Mouse (Mus musculus) fibroblast of lung, adult 2 months (primary cell): ENCODE results near the gene Dapk3.
A peak's percentile ranks its signal among the peaks of the same experiment; 100 is the strongest.
"Not testable (repeated sequence)": the region's sequence is repeated elsewhere in the genome, so short reads cannot be mapped to it uniquely, and the experiment has no call there.

Experiments
- DNase-seq: peaks from one replicate; pipeline ENCODE4 v3.0.0-alpha.2; 2011; ENCODE audit warnings: low read depth

The Dapk3 gene

DNA sequence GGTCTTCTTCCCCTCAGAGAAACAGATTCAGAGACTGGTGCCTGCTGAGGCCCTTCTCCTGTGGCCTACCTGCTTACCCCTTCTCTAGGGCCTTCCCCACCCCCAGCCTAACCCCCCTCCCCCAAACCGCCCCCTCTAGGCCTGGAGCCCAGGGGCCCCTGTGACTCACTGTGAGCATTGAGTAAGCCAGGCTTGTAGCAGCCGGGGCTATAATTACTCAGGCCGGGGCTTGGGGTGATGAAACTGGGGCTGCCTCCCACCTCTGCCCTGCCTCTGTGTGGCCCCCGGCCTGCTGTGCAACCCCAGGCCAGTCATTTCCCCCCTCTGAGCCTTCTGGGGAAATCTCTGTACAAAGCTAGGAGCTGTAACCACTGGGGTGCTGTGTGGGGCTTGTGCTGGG lies 36.5 kb upstream of the Dapk3 start:
- DNase-seq = no peak

- no peak for DNase-seq
These were observed 31.5 kb upstream of the Dapk3 start for GRCm38 (mm10) chr10:81151261-81151660.

- no peak for DNase-seq
These were observed 30.2 kb upstream of the Dapk3 start for GRCm38 (mm10) chr10:81152609-81153008.

- DNase-seq = no peak
These were observed 28.5 kb upstream of the Dapk3 start for GRCm38 (mm10) chr10:81154313-81154712.

DNA sequence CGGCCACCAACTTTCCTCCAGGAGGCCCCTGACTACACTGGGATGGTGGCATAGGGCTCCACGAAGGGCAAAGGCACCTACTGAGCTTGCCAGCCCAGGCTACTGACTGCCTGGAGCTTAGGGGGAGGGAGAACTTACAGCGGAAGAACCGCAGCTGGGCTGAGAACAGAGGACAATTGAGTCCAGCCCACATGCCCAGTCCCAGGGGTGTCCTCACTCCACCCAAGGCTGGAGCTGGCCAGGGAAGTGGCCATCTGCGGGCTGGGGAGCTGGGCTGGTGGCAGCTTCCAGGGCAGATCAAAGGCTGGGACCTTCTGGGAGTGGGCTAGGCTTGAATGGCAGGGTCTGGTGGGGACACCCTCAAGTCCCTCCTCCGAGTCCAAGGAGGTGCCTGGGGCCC lies 28.1 kb upstream of the Dapk3 start:
- no peak for DNase-seq

GRCm38 (mm10) chr10:81161602-81162317 lies 21.0 kb upstream of the Dapk3 start:
- DNase-seq = no peak

DNA sequence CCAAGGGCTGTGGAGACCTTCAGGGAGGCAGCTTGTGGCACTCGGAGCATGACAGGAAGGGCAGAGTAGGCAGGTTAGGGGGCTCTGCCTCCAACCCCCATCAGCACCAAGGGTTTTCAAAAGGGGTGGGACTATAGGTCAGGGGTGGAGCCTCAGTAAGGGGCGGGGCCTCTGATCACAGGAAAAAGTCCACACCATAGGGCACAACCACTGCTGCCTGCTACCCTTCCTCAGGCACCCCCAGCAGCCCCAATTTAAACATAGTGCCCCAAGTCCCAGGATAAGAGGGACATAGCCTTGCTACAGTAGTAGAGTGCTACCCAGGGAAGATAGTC lies 20.5 kb upstream of the Dapk3 start:
- no peak for DNase-seq

DNA sequence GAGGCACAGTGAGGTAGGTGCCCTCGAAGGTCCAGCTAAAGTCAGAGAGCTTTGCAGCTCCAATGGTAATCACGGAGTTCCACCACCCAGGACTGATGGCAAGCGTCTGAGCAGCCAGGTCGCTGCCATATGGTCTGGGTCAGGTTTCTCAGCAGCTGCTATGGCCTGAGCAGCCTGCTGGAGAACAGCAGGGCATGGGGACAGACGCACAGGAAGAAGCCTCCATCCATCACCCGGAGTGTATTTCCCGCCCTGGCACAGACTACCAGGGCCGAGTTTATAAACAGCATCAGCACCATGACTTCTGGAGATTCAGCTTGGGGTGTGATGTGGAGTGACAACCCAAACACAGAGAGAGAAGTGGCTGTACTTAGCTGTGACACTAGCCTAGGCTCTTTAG lies 17.7 kb upstream of the Dapk3 start:
- DNase-seq = no peak

GRCm38 (mm10) chr10:81167200-81168086 lies 15.4 kb upstream of the Dapk3 start, which contains the start of gene Pias4:
TSS of gene Pias4 (minus strand) at chr10:81167923.
- DNase-seq = peak; percentile 98

GRCm38 (mm10) chr10:81168087-81168431 lies 14.7 kb upstream of the Dapk3 start:
- DNase-seq = no peak

DNA sequence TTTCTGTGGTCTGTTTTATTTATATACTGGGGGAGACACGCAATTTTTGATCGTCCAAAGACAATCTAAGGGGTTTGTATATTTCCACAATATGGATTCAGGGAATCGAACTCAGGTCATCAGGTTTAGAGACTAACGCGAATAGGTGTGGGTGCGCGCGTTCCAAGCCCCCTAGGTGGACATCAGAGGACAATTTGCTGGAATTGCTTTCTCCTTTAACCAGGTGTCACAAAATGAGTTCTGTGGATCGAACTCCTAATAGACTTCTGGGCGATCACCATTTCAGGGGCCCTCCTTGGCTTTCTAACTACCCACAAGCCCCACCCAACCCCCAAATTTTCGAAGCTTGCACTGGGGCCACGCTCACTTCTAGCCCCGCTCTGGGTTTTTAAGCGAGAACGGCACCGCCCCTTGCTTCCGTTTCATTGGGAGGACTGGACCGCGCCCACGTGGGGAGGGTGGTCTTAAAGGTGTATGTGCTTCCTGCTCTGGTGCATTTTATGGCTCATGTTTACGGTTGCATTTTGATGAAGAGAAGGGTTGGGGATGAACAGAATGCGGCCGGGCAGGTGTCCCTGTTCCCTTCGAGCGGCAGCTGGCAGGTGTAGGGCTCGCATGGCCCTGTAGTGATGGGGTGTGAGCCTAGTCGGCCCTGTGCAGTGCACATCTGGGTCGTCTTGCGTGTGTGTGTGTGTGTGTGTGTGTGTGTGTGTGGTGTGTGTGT lies 14.1 kb upstream of the Dapk3 start:
- DNase-seq = no peak

- DNase-seq = not testable (repeated sequence)
These were observed 13.3 kb upstream of the Dapk3 start for GRCm38 (mm10) chr10:81169411-81169900.

DNA sequence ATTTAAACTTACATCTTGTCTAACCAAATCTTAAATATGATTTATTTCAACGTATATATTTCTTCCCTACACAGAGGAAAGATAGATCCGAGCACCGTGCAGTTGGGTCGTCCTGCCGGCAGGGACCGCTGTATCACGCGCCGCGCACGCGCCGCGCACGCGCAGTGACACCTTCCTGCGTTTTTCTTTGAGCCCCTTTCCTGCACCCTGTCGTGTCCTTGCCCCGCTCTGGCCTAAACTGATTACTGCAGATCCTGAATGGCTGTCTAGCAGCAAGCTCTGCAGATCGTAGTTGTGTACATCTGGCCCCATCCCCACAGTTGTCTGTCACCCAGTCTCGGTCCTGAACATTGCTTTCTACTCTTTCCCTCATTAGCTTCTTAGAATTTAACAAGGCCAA lies 9.7 kb upstream of the Dapk3 start:
- DNase-seq = no peak

- peak; percentile 81 for DNase-seq
These were observed 8.0 kb upstream of the Dapk3 start for GRCm38 (mm10) chr10:81174617-81175344.

DNA sequence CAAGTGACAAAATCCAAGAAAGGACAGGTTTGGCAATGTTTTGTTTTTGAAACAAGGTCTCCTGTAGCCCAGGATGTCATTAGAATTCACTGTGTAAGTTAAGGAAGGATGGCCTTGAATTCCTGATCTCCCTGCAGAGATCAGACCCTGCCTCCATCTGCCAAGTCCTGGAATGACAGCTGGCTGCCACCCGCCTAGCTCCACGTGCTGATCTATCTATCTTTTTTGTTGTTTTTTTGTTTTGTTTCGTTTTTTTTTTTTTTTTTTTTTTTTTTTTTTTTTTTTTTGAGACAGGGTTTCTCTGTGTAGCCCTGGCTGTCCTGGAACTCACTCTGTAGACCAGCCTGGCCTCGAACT lies 7.5 kb upstream of the Dapk3 start:
- DNase-seq = not testable (repeated sequence)

DNA sequence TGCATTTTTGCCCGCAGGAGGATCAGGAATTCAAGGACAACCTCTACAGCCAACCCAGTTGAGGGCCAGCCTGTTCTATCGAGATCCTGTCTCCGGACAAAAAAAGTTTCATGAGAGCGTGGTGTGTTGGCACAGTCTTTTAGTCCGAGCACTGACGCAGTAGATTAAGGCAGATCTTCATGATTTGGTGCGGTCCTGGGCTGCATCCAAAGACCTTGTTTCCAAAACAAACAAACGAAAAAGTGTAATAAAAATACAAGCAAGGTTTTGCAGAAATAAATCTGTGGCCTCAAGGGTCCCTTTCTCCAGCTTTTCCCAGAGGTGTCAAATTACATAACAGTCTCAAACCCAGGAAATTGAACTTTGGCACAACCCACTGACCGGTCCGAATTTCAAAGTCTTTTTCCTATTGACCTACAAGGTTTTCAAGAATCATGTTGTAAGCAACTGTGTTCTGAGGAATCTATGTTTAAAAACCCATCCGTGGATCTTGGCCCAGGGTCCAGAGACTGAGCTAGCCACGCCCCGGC lies 6.8 kb upstream of the Dapk3 start:
- DNase-seq = peak; percentile 92

DNA sequence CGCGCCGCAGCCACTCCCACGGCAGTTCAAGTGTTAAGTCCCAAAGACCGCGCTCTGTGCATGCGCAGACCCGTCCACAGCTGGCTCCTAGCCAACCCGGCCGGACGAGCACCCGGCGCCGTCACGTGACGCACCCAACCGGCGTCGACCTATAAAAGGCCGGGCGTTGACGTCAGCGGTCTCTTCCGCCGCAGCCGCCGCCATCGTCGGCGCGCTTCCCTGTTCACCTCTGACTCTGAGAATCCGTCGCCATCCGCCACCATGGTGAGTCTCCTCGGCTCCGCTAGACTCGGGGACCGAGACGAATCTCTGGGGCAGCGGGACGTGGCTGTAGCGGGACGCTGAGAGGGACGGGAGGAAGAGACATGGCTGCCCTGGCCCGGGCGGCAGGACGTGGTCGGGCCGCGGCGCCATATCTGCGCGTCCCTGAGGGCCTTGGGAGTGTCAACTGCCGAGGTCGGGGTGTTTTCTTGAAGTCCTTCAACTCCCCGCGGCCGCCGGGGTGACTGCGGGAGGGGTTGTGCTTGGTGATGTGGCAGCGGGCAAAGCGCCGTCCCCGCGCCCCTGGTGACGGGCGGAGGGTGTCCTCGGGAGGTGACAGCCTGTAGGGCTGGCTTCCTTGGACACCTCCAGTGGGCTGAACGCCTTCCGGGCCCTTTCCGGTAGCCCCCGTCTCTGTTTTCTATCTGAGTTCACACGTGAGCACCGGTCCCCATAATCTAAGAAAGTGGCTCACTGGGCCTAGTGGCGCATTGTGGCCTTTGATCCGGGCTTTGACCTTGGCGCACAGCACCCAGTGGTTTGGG lies 6.1 kb upstream of the Dapk3 start, which contains the start of gene Eef2:
Gene Eef2 (plus strand): TSS at position 166 of the 806 bp plus-strand sequence.
- no peak for DNase-seq

GRCm38 (mm10) chr10:81177491-81177925 lies 5.3 kb upstream of the Dapk3 start:
- no peak for DNase-seq

DNA sequence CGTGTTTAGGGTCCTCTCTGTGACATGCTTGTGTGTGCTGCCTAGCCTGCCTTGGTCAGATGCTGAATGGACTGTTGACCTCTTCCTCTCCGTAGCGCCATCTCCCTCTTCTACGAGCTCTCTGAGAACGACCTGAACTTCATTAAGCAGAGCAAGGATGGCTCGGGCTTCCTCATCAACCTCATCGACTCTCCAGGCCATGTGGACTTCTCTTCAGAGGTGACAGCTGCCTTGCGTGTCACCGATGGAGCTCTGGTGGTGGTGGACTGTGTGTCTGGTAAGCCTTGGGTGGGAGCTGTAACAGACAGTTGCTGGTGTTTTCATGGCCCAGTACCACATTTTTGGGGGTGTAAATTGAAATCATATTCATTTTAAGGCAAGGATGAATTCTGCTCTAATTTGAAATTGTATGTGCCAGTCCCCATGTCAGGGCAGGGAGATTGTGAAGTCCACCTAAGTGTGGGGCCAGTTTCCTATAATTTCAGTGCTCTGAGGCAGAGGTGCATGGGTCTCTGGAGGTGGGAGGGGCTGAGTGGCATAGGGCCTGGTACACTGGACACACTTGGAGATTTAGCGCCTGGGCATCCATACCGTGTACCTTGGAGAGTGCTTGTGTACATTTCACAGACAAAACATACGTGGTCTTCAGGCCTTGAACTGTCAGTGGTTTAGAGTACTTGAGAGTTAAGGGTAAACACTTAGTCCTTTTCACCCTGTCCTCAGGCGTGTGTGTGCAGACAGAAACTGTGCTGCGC lies 4.7 kb upstream of the Dapk3 start:
- no peak for DNase-seq

- no peak for DNase-seq
These were observed 3.9 kb upstream of the Dapk3 start for GRCm38 (mm10) chr10:81178927-81179326.
